ENCODE assay signal across 13 mouse cellular contexts in the genomic region with DNA sequence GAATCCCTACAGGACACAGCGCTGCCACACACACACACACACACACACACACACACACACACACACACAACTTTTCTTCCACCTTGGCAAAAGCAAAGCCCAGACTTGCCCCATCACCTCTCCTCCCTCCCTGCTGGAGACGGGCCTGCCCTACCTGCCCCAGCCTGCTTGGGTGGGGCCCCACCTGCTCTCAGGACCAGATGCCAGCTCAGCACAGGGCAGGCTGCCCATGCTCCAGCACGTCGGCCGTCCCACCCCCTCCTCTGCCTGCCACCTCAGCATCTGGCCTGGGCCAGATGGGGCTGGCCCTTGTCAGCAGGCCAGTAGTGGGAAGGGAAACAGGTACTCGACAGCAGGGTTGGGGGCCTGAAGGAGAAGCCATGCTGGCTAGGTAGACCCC. TPM values are rescaled to one million over a fixed set of nuclear protein-coding genes. Genes with fewer than 3 reads are reported as not detected.
DNase-seq lines count a peak whose midpoint lies in the region; ATAC-seq and TF ChIP-seq lines count a peak whose summit lies in the region.
"Had no signal": no experiment of that assay in that cellular context is flagged by ENCODE, and none has a peak within 500 bp of the region (broad histone marks: within the 10 kb centered on the region; RNA-seq: fewer than 3 reads in every experiment).

No protein-coding gene starts in this region.

- peaks cover 12% of the 10 kb centered on the region for H3K4me1 ChIP-seq in liver, adult 2 months (ENCODE audit: control insufficient read depth, insufficient read depth, low read length)
- H3K4me1 ChIP-seq in liver, embryonic 11.5 days (replicated peaks; ENCODE audit: control insufficient read depth, insufficient read depth, low read length): peaks cover 26% of the 10 kb centered on the region
- peaks cover 42% of the 10 kb centered on the region for H3K4me1 ChIP-seq in intestine, embryonic 16.5 days (ENCODE audit: control insufficient read depth, insufficient read depth, low read length)
- H3K4me1 ChIP-seq in limb, embryonic 13.5 days: peaks cover 33% of the 10 kb centered on the region
- H3K4me1 ChIP-seq in stomach, embryonic 16.5 days (ENCODE audit: control insufficient read depth, insufficient read depth, low read length): peaks cover 40% of the 10 kb centered on the region
- H3K4me1 ChIP-seq in forebrain, embryonic 13.5 days: peaks cover 17% of the 10 kb centered on the region

- 0 out of 2 replicates have a peak overlapping the region, but pooled peaks have one; percentile 19 for H3K27ac ChIP-seq in liver, adult 2 months (replicated peaks; ENCODE audit: insufficient read depth, low read depth, low read length)
- no peak overlapping the region for H3K27ac ChIP-seq in liver, embryonic 11.5 days (ENCODE audit: low read depth, low read length)
- H3K27ac ChIP-seq in intestine, embryonic 16.5 days (ENCODE audit: low read length): peak overlapping the region; percentile 6; the same call in 1 of the 2 replicates
- H3K27ac ChIP-seq in limb, embryonic 13.5 days: peak overlapping the region; percentile 15; the same call in 1 of the 2 replicates
- H3K27ac ChIP-seq in stomach, embryonic 16.5 days (ENCODE audit: low read length): peak overlapping the region; percentile 91
- H3K27ac ChIP-seq in forebrain, embryonic 13.5 days: no peak overlapping the region
- H3K27ac ChIP-seq: limb, embryonic 12.5 days; neural tube, embryonic 13.5 days had no signal

- no peaks in the 10 kb centered on the region for H3K27me3 ChIP-seq in liver, adult 2 months (ENCODE audit: control insufficient read depth, insufficient read depth, low read length)
- no peaks in the 10 kb centered on the region; the same call in 1 of the 2 replicates for H3K27me3 ChIP-seq in liver, embryonic 11.5 days (replicated peaks; ENCODE audit: control insufficient read depth, insufficient read depth, low read length)
- no peaks in the 10 kb centered on the region for H3K27me3 ChIP-seq in intestine, embryonic 16.5 days (replicated peaks; ENCODE audit: control insufficient read depth, insufficient read depth, low read length)
- no peaks in the 10 kb centered on the region for H3K27me3 ChIP-seq in limb, embryonic 13.5 days
- no peaks in the 10 kb centered on the region for H3K27me3 ChIP-seq in stomach, embryonic 16.5 days (ENCODE audit: control insufficient read depth, insufficient read depth, low read length)
- no peaks in the 10 kb centered on the region for H3K27me3 ChIP-seq in forebrain, embryonic 13.5 days
- H3K27me3 ChIP-seq: limb, embryonic 12.5 days had no signal

- no peaks in the 10 kb centered on the region for H3K36me3 ChIP-seq in liver, adult 2 months (ENCODE audit: control insufficient read depth, insufficient read depth, low read length)
- H3K36me3 ChIP-seq in liver, embryonic 11.5 days (ENCODE audit: control insufficient read depth, insufficient read depth, low read length): no peaks in the 10 kb centered on the region
- H3K36me3 ChIP-seq in intestine, embryonic 16.5 days (ENCODE audit: control insufficient read depth, insufficient read depth, low read length): no peaks in the 10 kb centered on the region
- H3K36me3 ChIP-seq in limb, embryonic 13.5 days: no peaks in the 10 kb centered on the region
- no peaks in the 10 kb centered on the region for H3K36me3 ChIP-seq in stomach, embryonic 16.5 days (ENCODE audit: control insufficient read depth, insufficient read depth, low read length)
- no peaks in the 10 kb centered on the region for H3K36me3 ChIP-seq in forebrain, embryonic 13.5 days (ENCODE audit: poor library complexity, severe bottlenecking)
- H3K36me3 ChIP-seq: G1E; limb, embryonic 12.5 days; neural tube, embryonic 13.5 days had no signal

- no peaks in the 10 kb centered on the region for H3K79me2 ChIP-seq in liver, adult 2 months (ENCODE audit: control insufficient read depth, insufficient read depth, low read length)

- no peaks in the 10 kb centered on the region for H3K9me3 ChIP-seq in liver, embryonic 11.5 days (ENCODE audit: control insufficient read depth, low read length)
- H3K9me3 ChIP-seq in intestine, embryonic 16.5 days (ENCODE audit: control insufficient read depth, low read length): no peaks in the 10 kb centered on the region
- no peaks in the 10 kb centered on the region for H3K9me3 ChIP-seq in limb, embryonic 13.5 days
- no peaks in the 10 kb centered on the region for H3K9me3 ChIP-seq in stomach, embryonic 16.5 days (replicated peaks; ENCODE audit: control insufficient read depth, low read length)
- H3K9me3 ChIP-seq in forebrain, embryonic 13.5 days (replicated peaks): no peaks in the 10 kb centered on the region
- H3K9me3 ChIP-seq: limb, embryonic 12.5 days; neural tube, embryonic 13.5 days had no signal

- no peak for TF ChIP-seq CTCF in liver, adult 2 months (IDR thresholded peaks at IDR 0.05; ENCODE audit: low read depth, low read length)

- WGBS in liver, adult 2 months: 47% methylated on average over 6 of the region's 6 CpGs
- 68% methylated on average over 6 of the region's 6 CpGs for WGBS in liver, embryonic 11.5 days
- WGBS in intestine, embryonic 16.5 days: 42% methylated on average over 6 of the region's 6 CpGs
- 55% methylated on average over 6 of the region's 6 CpGs for WGBS in limb, embryonic 13.5 days
- 47% methylated on average over 6 of the region's 6 CpGs for WGBS in stomach, embryonic 16.5 days
- 73% methylated on average over 6 of the region's 6 CpGs for WGBS in forebrain, embryonic 13.5 days

- H3K4me2 ChIP-seq in liver, embryonic 11.5 days: no peak overlapping the region
- no peak overlapping the region for H3K4me2 ChIP-seq in intestine, embryonic 16.5 days (ENCODE audit: low read depth, low read length)
- H3K4me2 ChIP-seq in limb, embryonic 13.5 days (replicated peaks): no peak overlapping the region
- no peak overlapping the region for H3K4me2 ChIP-seq in stomach, embryonic 16.5 days (ENCODE audit: low read depth, low read length)
- H3K4me2 ChIP-seq in forebrain, embryonic 13.5 days: no peak overlapping the region
- H3K4me2 ChIP-seq: limb, embryonic 12.5 days; neural tube, embryonic 13.5 days had no signal

- H3K4me3 ChIP-seq in liver, adult 2 months (ENCODE audit: insufficient read depth, low read depth, low read length): no peak overlapping the region
- no peak overlapping the region for H3K4me3 ChIP-seq in liver, embryonic 11.5 days (ENCODE audit: low read depth, low read length)
- H3K4me3 ChIP-seq in intestine, embryonic 16.5 days (ENCODE audit: low read length): no peak overlapping the region
- no peak overlapping the region for H3K4me3 ChIP-seq in limb, embryonic 13.5 days
- H3K4me3 ChIP-seq in stomach, embryonic 16.5 days (replicated peaks; ENCODE audit: low read length): no peak overlapping the region
- no peak overlapping the region for H3K4me3 ChIP-seq in forebrain, embryonic 13.5 days
- H3K4me3 ChIP-seq: erythroblast, embryonic 14.5 days; limb, embryonic 12.5 days; neural tube, embryonic 13.5 days had no signal

- no peak for DNase-seq in liver, adult 2 months (ENCODE audit: extremely low read depth, low read depth, low spot score)
- no peak for DNase-seq in liver, embryonic 11.5 days (ENCODE audit: low spot score)
- no peak for DNase-seq in layer of hippocampus, adult 8-10 months (ENCODE audit: low spot score in 2 of 2)
- no peak for DNase-seq in layer of hippocampus, adult 9-11 months
- DNase-seq: heart, postnatal 4 days had no signal

- no peak for ATAC-seq in liver, embryonic 11.5 days (replicated peaks; ENCODE audit: low FRiP score)
- peak; percentile 9 for ATAC-seq in intestine, embryonic 16.5 days
- ATAC-seq in limb, embryonic 13.5 days (ENCODE audit: low FRiP score, low read depth): no peak
- peak; percentile 51; the same call in 1 of the 2 replicates for ATAC-seq in stomach, embryonic 16.5 days (ENCODE audit: insufficient read depth, low FRiP score)
- no peak for ATAC-seq in forebrain, embryonic 13.5 days

- no peak overlapping the region for H3K9ac ChIP-seq in liver, adult 2 months (ENCODE audit: low read depth, low read length)
- no peak overlapping the region for H3K9ac ChIP-seq in liver, embryonic 11.5 days (ENCODE audit: low read depth, low read length)
- H3K9ac ChIP-seq in intestine, embryonic 16.5 days (ENCODE audit: low read depth, low read length): peak overlapping the region; percentile 7
- 0 out of 2 replicates have a peak overlapping the region, but pooled peaks have one; percentile 35 for H3K9ac ChIP-seq in limb, embryonic 13.5 days
- peak overlapping the region; percentile 13; the same call in 1 of the 2 replicates for H3K9ac ChIP-seq in stomach, embryonic 16.5 days (ENCODE audit: low read length)
- no peak overlapping the region for H3K9ac ChIP-seq in forebrain, embryonic 13.5 days
- H3K9ac ChIP-seq: limb, embryonic 12.5 days; neural tube, embryonic 13.5 days had no signal

- TF ChIP-seq POLR2A in liver, adult 2 months (IDR thresholded peaks at IDR 0.05; ENCODE audit: extremely low read depth, insufficient read depth, low read length): no peak

RNA-seq across cellular contexts. Expression of a gene that starts 23.4 kb away (rescaled TPM):
- 240 and 251 TPM in 2 replicates for total RNA-seq in liver, adult 2 months (2014; rRNA removed)
- 155 and 168 TPM in 2 replicates for polyA plus RNA-seq in liver, adult 2 months (2012; rRNA removed)
- polyA plus RNA-seq in liver, embryonic 11.5 days (2014; fragmentation: Nextera tagmentation; extraction: Ambion mirVana): 103 TPM in 2 replicates
- polyA plus RNA-seq in intestine, embryonic 16.5 days (2015; fragmentation: Nextera tagmentation; extraction: Ambion mirVana): 1,017 and 1,065 TPM in 2 replicates
- polyA plus RNA-seq in limb, embryonic 13.5 days (2015; fragmentation: Nextera tagmentation; extraction: Ambion mirVana): 7.3 and 7.8 TPM in 2 replicates
- 1,152 and 1,422 TPM in 2 replicates for polyA plus RNA-seq in stomach, embryonic 16.5 days (2015; fragmentation: Nextera tagmentation; extraction: Ambion mirVana)
- total RNA-seq in layer of hippocampus, adult 8-10 months (2022): under 1 TPM in 3 of 4 experiments, not detected in 1; 0.22 to 0.56 (median 0.43) TPM
- polyA plus RNA-seq in forebrain, embryonic 13.5 days (2015; fragmentation: Nextera tagmentation; extraction: Ambion mirVana): 1.7 and 2.6 TPM in 2 replicates
- total RNA-seq: G1E had no signal
- polyA plus RNA-seq: G1E had no signal

RNA-seq across cellular contexts. Expression of a gene that starts 26.8 kb away (rescaled TPM):
- not detected in 2 replicates for total RNA-seq in liver, adult 2 months (2014; rRNA removed)
- polyA plus RNA-seq in liver, adult 2 months (2012; rRNA removed): not detected in 2 replicates
- polyA plus RNA-seq in liver, embryonic 11.5 days (2014; fragmentation: Nextera tagmentation; extraction: Ambion mirVana): not detected in 2 replicates
- 0.07 and 0.17 TPM in 2 replicates for polyA plus RNA-seq in intestine, embryonic 16.5 days (2015; fragmentation: Nextera tagmentation; extraction: Ambion mirVana)
- polyA plus RNA-seq in limb, embryonic 13.5 days (2015; fragmentation: Nextera tagmentation; extraction: Ambion mirVana): 0.06 TPM in 1 of 2 replicates, not detected in the other
- polyA plus RNA-seq in stomach, embryonic 16.5 days (2015; fragmentation: Nextera tagmentation; extraction: Ambion mirVana): 23.6 and 43.1 TPM in 2 replicates
- total RNA-seq in layer of hippocampus, adult 8-10 months (2022): not detected
- not detected in 2 replicates for polyA plus RNA-seq in forebrain, embryonic 13.5 days (2015; fragmentation: Nextera tagmentation; extraction: Ambion mirVana)
- polyA plus RNA-seq: G1E; limb, embryonic 12.5 days; neural tube, embryonic 13.5 days had no signal

RNA-seq across cellular contexts. Expression of a gene that starts 40.7 kb away (rescaled TPM):
- total RNA-seq in liver, adult 2 months (2014; rRNA removed): 0.09 TPM in 1 of 2 replicates, not detected in the other
- polyA plus RNA-seq in liver, adult 2 months (2012; rRNA removed): 0.04 and 0.10 TPM in 2 replicates
- polyA plus RNA-seq in liver, embryonic 11.5 days (2014; fragmentation: Nextera tagmentation; extraction: Ambion mirVana): 0.08 TPM in 1 of 2 replicates, not detected in the other
- polyA plus RNA-seq in intestine, embryonic 16.5 days (2015; fragmentation: Nextera tagmentation; extraction: Ambion mirVana): 0.06 TPM in 1 of 2 replicates, not detected in the other
- 0.15 and 0.20 TPM in 2 replicates for polyA plus RNA-seq in limb, embryonic 13.5 days (2015; fragmentation: Nextera tagmentation; extraction: Ambion mirVana)
- polyA plus RNA-seq in stomach, embryonic 16.5 days (2015; fragmentation: Nextera tagmentation; extraction: Ambion mirVana): 1.9 and 2.0 TPM in 2 replicates
- under 1 TPM in 3 of 4 experiments, not detected in 1; 0.18 to 0.41 (median 0.21) TPM for total RNA-seq in layer of hippocampus, adult 8-10 months (2022)
- polyA plus RNA-seq in forebrain, embryonic 13.5 days (2015; fragmentation: Nextera tagmentation; extraction: Ambion mirVana): 0.10 and 0.33 TPM in 2 replicates
- total RNA-seq: G1E had no signal
- polyA plus RNA-seq: erythroblast, embryonic 14.5 days; G1E; limb, embryonic 12.5 days had no signal

RNA-seq across cellular contexts. Expression of a gene that starts 47.1 kb away (rescaled TPM):
- 255 and 258 TPM in 2 replicates for total RNA-seq in liver, adult 2 months (2014; rRNA removed)
- 110 and 124 TPM in 2 replicates for polyA plus RNA-seq in liver, adult 2 months (2012; rRNA removed)
- 110 and 113 TPM in 2 replicates for polyA plus RNA-seq in liver, embryonic 11.5 days (2014; fragmentation: Nextera tagmentation; extraction: Ambion mirVana)
- 353 and 370 TPM in 2 replicates for polyA plus RNA-seq in intestine, embryonic 16.5 days (2015; fragmentation: Nextera tagmentation; extraction: Ambion mirVana)
- 20.9 and 21.2 TPM in 2 replicates for polyA plus RNA-seq in limb, embryonic 13.5 days (2015; fragmentation: Nextera tagmentation; extraction: Ambion mirVana)
- 550 and 609 TPM in 2 replicates for polyA plus RNA-seq in stomach, embryonic 16.5 days (2015; fragmentation: Nextera tagmentation; extraction: Ambion mirVana)
- 1 to 10 TPM in 2 of 4 experiments, under 1 TPM in 1, not detected in 1; 0.23 to 2.4 (median 2.3) TPM for total RNA-seq in layer of hippocampus, adult 8-10 months (2022)
- polyA plus RNA-seq in forebrain, embryonic 13.5 days (2015; fragmentation: Nextera tagmentation; extraction: Ambion mirVana): 2.4 and 6.3 TPM in 2 replicates
- total RNA-seq: G1E had no signal
- polyA plus RNA-seq: G1E had no signal

RNA-seq across cellular contexts. Expression of a gene that starts 56.3 kb away (rescaled TPM):
- total RNA-seq in liver, adult 2 months (2014; rRNA removed): not detected in 2 replicates
- 0.06 TPM in 1 of 2 replicates, not detected in the other for polyA plus RNA-seq in liver, adult 2 months (2012; rRNA removed)
- polyA plus RNA-seq in liver, embryonic 11.5 days (2014; fragmentation: Nextera tagmentation; extraction: Ambion mirVana): not detected in 2 replicates
- 1.0 TPM in 1 of 2 replicates, not detected in the other for polyA plus RNA-seq in intestine, embryonic 16.5 days (2015; fragmentation: Nextera tagmentation; extraction: Ambion mirVana)
- 4.1 and 6.3 TPM in 2 replicates for polyA plus RNA-seq in limb, embryonic 13.5 days (2015; fragmentation: Nextera tagmentation; extraction: Ambion mirVana)
- 2,205 and 3,875 TPM in 2 replicates for polyA plus RNA-seq in stomach, embryonic 16.5 days (2015; fragmentation: Nextera tagmentation; extraction: Ambion mirVana)
- total RNA-seq in layer of hippocampus, adult 8-10 months (2022): not detected
- not detected in 2 replicates for polyA plus RNA-seq in forebrain, embryonic 13.5 days (2015; fragmentation: Nextera tagmentation; extraction: Ambion mirVana)
- total RNA-seq: heart, postnatal 4 days had no signal
- polyA plus RNA-seq: erythroblast, embryonic 14.5 days; G1E; limb, embryonic 12.5 days had no signal

Comparison
In these comparisons a context has a peak if more than half of its experiments do, and no peak if none do; other contexts are left out.
1. H3K27ac ChIP-seq: peak in liver, adult 2 months (single experiment), intestine, embryonic 16.5 days (single experiment), limb, embryonic 13.5 days (single experiment) and stomach, embryonic 16.5 days (single experiment); none in liver, embryonic 11.5 days (single experiment) and forebrain, embryonic 13.5 days (single experiment).
2. H3K9ac ChIP-seq: peak in intestine, embryonic 16.5 days (single experiment), limb, embryonic 13.5 days (single experiment) and stomach, embryonic 16.5 days (single experiment); none in liver, adult 2 months (single experiment), liver, embryonic 11.5 days (single experiment) and forebrain, embryonic 13.5 days (single experiment).
3. ATAC-seq: peak in intestine, embryonic 16.5 days (single experiment) and stomach, embryonic 16.5 days (single experiment); none in liver, embryonic 11.5 days (single experiment), limb, embryonic 13.5 days (single experiment) and forebrain, embryonic 13.5 days (single experiment).
4. RNA of a gene that starts 23.4 kb away (polyA plus RNA-seq): 1,152 to 1,422 TPM in stomach, embryonic 16.5 days, 1,017 to 1,065 TPM in intestine, embryonic 16.5 days, 155 to 168 TPM in liver, adult 2 months and 103 TPM in liver, embryonic 11.5 days; 7.3 to 7.8 TPM in limb, embryonic 13.5 days and 1.7 to 2.6 TPM in forebrain, embryonic 13.5 days; every median in the first group is over 10 times any median in the second.
5. RNA of a gene that starts 26.8 kb away (polyA plus RNA-seq): 23.6 to 43.1 TPM in stomach, embryonic 16.5 days; 0.07 to 0.17 TPM in intestine, embryonic 16.5 days, not detected in liver, adult 2 months, not detected in liver, embryonic 11.5 days, 0.06 TPM in limb, embryonic 13.5 days and not detected in forebrain, embryonic 13.5 days; every median in the first group is over 10 times any median in the second.